Mouse (Mus musculus) inflammation-experienced regulatory T-cells (primary cell): ENCODE measurements around the gene Cplx2. TPM values are rescaled to one million over a fixed set of nuclear protein-coding genes. Genes with fewer than 3 reads are reported as not detected.

ENCODE experiments used
- polyA plus RNA-seq, 2 experiments: library from polyadenylated mRNA; unstranded; fragments of 100-300 nt; shearing (Covaris generic); gene quantifications; one replicate each; pipeline ENCODE4 v1.2.1; 2017

The Cplx2 gene
- under 1 TPM in 1 of 2 experiments, not detected in 1; 0.21 TPM for polyA plus RNA-seq

DNA sequence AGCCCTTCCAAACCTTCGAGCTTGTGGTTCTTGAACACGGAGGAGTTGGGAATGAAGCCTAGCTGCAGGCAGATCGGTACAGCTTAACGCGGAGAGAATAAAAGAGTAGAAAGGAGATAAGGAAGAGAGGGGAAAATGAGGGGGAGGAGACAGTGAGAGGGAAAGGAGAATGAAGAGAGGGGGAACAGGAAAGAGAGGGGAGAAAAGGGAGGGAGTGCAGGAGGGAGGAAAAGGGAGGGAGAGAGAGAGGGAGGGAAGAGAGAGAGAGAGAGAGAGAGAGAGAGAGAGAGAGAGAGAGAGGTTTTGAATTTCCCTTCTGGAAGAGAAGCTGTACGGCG, at the start of gene Cplx2:
Gene Cplx2 (plus strand): TSS at position 301 of the 338 bp plus-strand sequence.

Other genes with a start within 250 kb of the Cplx2 start
- 10 to 100 TPM; 10.8 to 11.9 TPM for gene Hrh2, start 179.2 kb upstream of the Cplx2 start, polyA plus RNA-seq
- gene Thoc3, start 97.5 kb downstream of the Cplx2 start, polyA plus RNA-seq, result 10 to 100 TPM; 43.7 to 56.5 TPM
- 10 to 100 TPM; 16.5 to 28.3 TPM for gene Simc1, start 132.4 kb downstream of the Cplx2 start, polyA plus RNA-seq
- 10 to 100 TPM; 71.7 to 86.3 TPM for gene 4833439L19Rik, start 194.1 kb downstream of the Cplx2 start, polyA plus RNA-seq
- 1 to 10 TPM; 2.1 to 8.8 TPM for gene Arl10, start 203.7 kb downstream of the Cplx2 start, polyA plus RNA-seq
- gene Nop16, start 218.7 kb downstream of the Cplx2 start, polyA plus RNA-seq, result 10 to 100 TPM; 43.4 to 49.4 TPM
- 100 to 1,000 TPM; 168 to 193 TPM for gene Higd2a, start 218.9 kb downstream of the Cplx2 start, polyA plus RNA-seq
- gene Cltb, start 240.0 kb downstream of the Cplx2 start, polyA plus RNA-seq, result 10 to 100 TPM; 42.0 to 64.4 TPM